Mouse (Mus musculus) liver, postnatal 0 days (tissue): ENCODE results near the gene Tex38. TPM values are rescaled to one million over a fixed set of nuclear protein-coding genes. Genes with fewer than 3 reads are reported as not detected.

Experiments used
- ATAC-seq: fragments of 200-750 bp; cut with Nextera tagmentation; 2 replicates; pipeline ENCODE4 v1.8.0; 2017; ENCODE audit warnings: mild to moderate bottlenecking, moderate library complexity
- DNase-seq: peaks from one replicate; pipeline ENCODE4 v3.0.0-alpha.2; 2016
- H3K27ac ChIP-seq: fragments of 300-500 bp; sonication (generic); 2 replicates; pipeline ENCODE4 v1.5.1; 2014; ENCODE audit warnings: antibody characterized with exemption, moderate library complexity, mild to moderate bottlenecking, low read depth
- H3K27me3 ChIP-seq: fragments of 300-500 bp; sonication (generic); 2 replicates; pipeline ENCODE4 v1.6.1; 2014; ENCODE audit warnings: low read length, control low read depth, mixed read lengths; ENCODE audit not compliant: insufficient read depth
- H3K36me3 ChIP-seq: fragments of 300-500 bp; sonication (generic); replicated peaks from 2 replicates; pipeline ENCODE4 v1.6.1; 2014; ENCODE audit warnings: mild to moderate bottlenecking, control low read depth, low read length, moderate library complexity, mixed read lengths; ENCODE audit not compliant: insufficient read depth
- H3K4me1 ChIP-seq: fragments of 300-500 bp; sonication (generic); 2 replicates; pipeline ENCODE4 v1.6.1; 2014; ENCODE audit warnings: antibody characterized with exemption, mild to moderate bottlenecking, control low read depth; ENCODE audit not compliant: insufficient read depth
- H3K4me2 ChIP-seq: fragments of 300-500 bp; sonication (generic); 2 replicates; pipeline ENCODE4 v1.6.1; 2014; ENCODE audit warnings: low read depth, mild to moderate bottlenecking, low read length, moderate library complexity, mixed read lengths
- H3K4me3 ChIP-seq: fragments of 300-500 bp; sonication (generic); 2 replicates; pipeline ENCODE4 v1.5.1; 2014; ENCODE audit warnings: low read depth, low read length
- H3K9ac ChIP-seq: fragments of 300-500 bp; sonication (generic); replicated peaks from 2 replicates; pipeline ENCODE4 v1.6.1; 2014; ENCODE audit warnings: mild to moderate bottlenecking, moderate library complexity
- H3K9me3 ChIP-seq: fragments of 300-500 bp; sonication (generic); 2 replicates; pipeline ENCODE4 v1.6.1; 2016; ENCODE audit warnings: mild to moderate bottlenecking, control low read depth, low read length, mixed read lengths
- CTCF ChIP-seq: sonication (generic); IDR thresholded peaks from 2 replicates; pipeline ENCODE4 v1.5.1; 2016; ENCODE audit warnings: antibody characterized with exemption, low read depth
- EP300 ChIP-seq: IDR thresholded peaks from 2 replicates; pipeline ENCODE4 v1.6.1; 2016; ENCODE audit warnings: antibody characterized with exemption, low read depth, mild to moderate bottlenecking
- WGBS: fragments of 180-500 bp; shearing (Covaris S2); extraction: QIAGEN DNeasy Blood & Tissue Kit; methylation state at CpG from one replicate; pipeline ENCODE4 v1.1.7; 2014; ENCODE audit not compliant: insufficient replicate concordance; 5-methylcytosine and 5-hydroxymethylcytosine counted together
- polyA plus RNA-seq: library from polyadenylated mRNA; unstranded; fragments of >200 nt; fragmentation: Nextera tagmentation; extraction: Ambion mirVana; gene quantifications from 2 replicates; pipeline ENCODE4 v1.2.1, GENCODE M21; 2015

The Tex38 gene
- polyA plus RNA-seq, 1 experiment from 2014 or later, result 0.22 TPM

DNA sequence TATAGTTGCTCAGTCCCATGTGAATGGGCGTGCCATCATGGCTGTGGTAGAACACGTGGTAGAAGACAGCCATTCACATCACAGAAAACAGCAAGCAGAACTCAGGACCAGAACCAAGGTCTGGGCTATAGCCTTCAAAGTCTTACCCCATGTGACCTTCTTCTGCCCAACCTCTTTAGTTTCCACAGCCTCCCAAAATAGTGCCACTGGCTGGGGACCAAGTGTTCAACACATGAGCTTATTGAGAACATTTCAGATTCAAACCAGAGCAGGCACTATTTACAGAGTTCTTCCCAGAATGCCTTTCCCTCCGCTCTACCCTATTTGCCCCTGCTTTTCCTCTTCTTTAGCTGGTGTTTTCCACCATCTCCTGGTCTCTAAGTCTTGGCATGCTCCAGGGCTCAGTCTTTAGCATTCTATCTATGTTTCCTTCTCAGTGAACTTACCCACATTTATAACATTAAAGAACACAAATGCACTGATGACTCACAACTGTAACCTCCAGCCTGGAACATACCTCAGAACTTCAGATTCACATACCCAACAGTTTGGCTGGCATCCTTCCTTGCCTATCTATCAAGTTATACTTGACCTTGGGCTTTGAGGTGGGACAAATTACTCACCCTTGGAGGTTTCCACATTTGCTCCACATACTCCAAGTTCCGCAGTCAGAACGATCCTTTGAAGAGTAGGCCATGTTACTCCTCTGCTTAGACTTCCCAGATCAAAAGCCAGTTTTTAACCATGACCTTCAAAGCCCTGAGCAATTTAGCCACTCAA is 1.4 kb upstream of the Tex38 start:
- no peaks in the 10 kb centered on the region for H3K27me3 ChIP-seq
- peaks cover 11% of the 10 kb centered on the region for H3K4me1 ChIP-seq
- H3K27ac ChIP-seq, result no peak overlapping the region
- no peaks in the 10 kb centered on the region for H3K36me3 ChIP-seq
- no peak for ATAC-seq
- H3K9me3 ChIP-seq, result no peaks in the 10 kb centered on the region
- no peak for DNase-seq
- no peak for TF ChIP-seq CTCF
- no peak for TF ChIP-seq EP300
- WGBS, result 79% methylated on average over 5 of the region's 5 CpGs
- no peak overlapping the region for H3K9ac ChIP-seq
- H3K4me3 ChIP-seq, result no peak overlapping the region
- no peak overlapping the region for H3K4me2 ChIP-seq

DNA sequence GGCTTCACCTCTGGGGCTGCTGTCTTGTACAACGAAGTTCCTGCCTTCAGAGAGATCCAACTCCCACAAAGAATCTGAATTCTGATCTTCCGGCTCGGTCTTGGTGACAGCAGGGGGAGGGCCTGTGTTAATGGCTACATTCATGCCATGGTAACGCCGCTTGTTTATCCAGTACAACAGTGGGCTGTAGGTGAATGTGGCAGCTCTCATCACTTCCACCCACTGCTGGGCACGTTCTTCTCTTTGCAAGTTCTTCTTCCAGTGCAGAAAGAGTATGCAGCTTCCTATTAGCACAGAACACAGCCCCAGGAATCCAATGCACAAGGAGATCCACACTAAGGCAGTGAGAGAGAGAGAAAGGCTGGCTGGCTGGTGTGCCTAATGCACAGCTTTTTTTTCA is 549 bp downstream of the Tex38 start:
- Histone ChIP-seq H3K4me1 (peaks cover 3% of the 10 kb centered on the region; the same call in 1 of the 2 replicates), H3K9me3 (no peaks in the 10 kb centered on the region), H3K36me3 (0 out of 2 replicates have a peak, but pooled peaks cover 4% of the 10 kb centered on the region), H3K4me3 (no peak overlapping the region), H3K27ac (no peak overlapping the region), H3K9ac (no peak overlapping the region), H3K4me2 (no peak overlapping the region), H3K27me3 (no peaks in the 10 kb centered on the region)
- 52% methylated on average over 6 of the region's 6 CpGs for WGBS
- no peak for ATAC-seq
- no peak for DNase-seq
- no peak for TF ChIP-seq CTCF
- no peak for TF ChIP-seq EP300

- Histone ChIP-seq H3K9ac (no peak overlapping the region), H3K27ac (no peak overlapping the region), H3K27me3 (no peaks in the 10 kb centered on the region), H3K9me3 (no peaks in the 10 kb centered on the region), H3K36me3 (peaks cover 16% of the 10 kb centered on the region), H3K4me3 (no peak overlapping the region), H3K4me2 (no peak overlapping the region), H3K4me1 (no peaks in the 10 kb centered on the region)
- TF ChIP-seq CTCF (no peak), EP300 (no peak)
- WGBS, result 84% methylated on average over 2 of the region's 2 CpGs
- DNase-seq, result no peak
- ATAC-seq, result no peak
Measured at GRCm38 (mm10) chr4:115777627-115778026, 3.2 kb downstream of the Tex38 start.

DNA sequence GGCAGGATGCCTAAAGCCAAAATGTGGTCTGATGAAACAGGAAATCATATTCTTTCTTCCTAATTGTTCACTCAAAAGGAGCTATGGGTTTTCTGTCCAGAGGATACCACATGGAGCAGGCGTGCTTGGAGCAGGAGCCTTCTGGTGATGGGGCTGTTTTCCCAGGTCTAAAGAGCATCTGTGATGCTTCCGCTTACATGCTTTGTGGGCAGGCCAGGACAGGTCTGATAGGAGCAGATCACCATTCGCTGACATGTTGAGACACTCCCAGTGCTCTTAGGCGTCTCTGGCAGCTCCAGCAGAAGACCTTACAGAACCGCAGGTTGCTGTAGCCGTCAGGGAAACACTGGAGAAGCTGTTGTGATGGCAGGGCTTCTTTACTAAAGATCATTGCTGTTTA is 5.8 kb downstream of the Tex38 start:
- H3K9ac ChIP-seq, result no peak overlapping the region
- H3K4me3 ChIP-seq, result no peak overlapping the region
- WGBS, result 75% methylated on average over 6 of the region's 6 CpGs
- TF ChIP-seq EP300 (no peak), CTCF (no peak)
- ATAC-seq, result no peak
- H3K36me3 ChIP-seq, result peaks cover 20% of the 10 kb centered on the region
- H3K27ac ChIP-seq, result no peak overlapping the region
- no peaks in the 10 kb centered on the region for H3K27me3 ChIP-seq
- H3K9me3 ChIP-seq, result no peaks in the 10 kb centered on the region
- no peak for DNase-seq
- H3K4me2 ChIP-seq, result no peak overlapping the region
- no peaks in the 10 kb centered on the region for H3K4me1 ChIP-seq

DNA sequence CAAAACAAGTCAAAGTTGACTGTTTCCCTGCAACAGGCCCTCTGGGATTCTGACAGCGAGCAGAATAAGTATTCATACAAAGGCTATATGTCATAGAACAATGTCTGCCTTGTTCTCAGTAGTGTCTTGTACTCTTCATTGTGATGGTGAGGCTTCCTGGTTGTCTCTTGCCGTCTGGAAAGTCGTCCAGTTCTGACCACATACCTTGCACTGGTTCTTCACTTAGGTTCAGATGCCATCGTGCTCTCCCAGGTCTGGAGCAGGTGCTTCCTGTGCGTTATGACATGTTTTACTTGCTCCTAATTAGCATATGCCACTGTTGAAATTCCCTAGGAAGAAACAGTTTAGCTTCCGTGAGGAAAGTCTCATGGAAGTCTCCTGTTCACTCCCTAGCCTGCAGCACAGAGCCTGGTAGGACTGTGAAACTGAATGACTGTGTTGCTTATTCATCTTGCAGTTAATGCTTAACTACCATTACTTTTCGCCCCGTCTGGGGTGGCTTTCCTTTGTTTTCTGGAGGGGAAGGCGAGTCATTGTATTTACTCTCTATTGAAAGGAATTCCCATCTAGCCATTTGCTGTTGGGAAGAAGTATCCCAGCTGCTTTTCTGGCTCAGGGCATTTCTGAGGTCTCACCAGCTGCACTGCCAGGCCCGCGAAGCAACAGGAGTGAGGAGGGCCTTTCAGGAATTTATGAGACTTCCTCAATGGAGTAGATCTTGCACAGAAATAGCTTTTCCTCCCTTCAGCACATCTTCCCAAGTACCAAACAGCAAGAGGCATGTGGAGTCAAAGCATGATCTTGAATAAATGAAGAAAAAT is 13.0 kb downstream of the Tex38 start:
- H3K27ac ChIP-seq, result no peak overlapping the region
- H3K4me3 ChIP-seq, result no peak overlapping the region
- no peaks in the 10 kb centered on the region for H3K9me3 ChIP-seq
- DNase-seq (no peak), ATAC-seq (no peak)
- H3K36me3 ChIP-seq, result peaks cover 34% of the 10 kb centered on the region
- no peak for TF ChIP-seq EP300
- TF ChIP-seq CTCF, result no peak
- no peaks in the 10 kb centered on the region for H3K27me3 ChIP-seq
- 67% methylated on average over 11 of the region's 11 CpGs for WGBS
- no peak overlapping the region for H3K4me2 ChIP-seq
- no peaks in the 10 kb centered on the region for H3K4me1 ChIP-seq
- H3K9ac ChIP-seq, result no peak overlapping the region

GRCm38 (mm10) chr4:115764581-115764980 is 16.2 kb downstream of the Tex38 start:
- Histone ChIP-seq H3K9me3 (no peaks in the 10 kb centered on the region), H3K4me1 (no peaks in the 10 kb centered on the region), H3K4me3 (no peak overlapping the region), H3K27me3 (no peaks in the 10 kb centered on the region), H3K36me3 (peaks cover 47% of the 10 kb centered on the region), H3K4me2 (no peak overlapping the region), H3K9ac (no peak overlapping the region), H3K27ac (no peak overlapping the region)
- WGBS, result 96% methylated on average over 11 of the region's 11 CpGs
- no peak for TF ChIP-seq CTCF
- TF ChIP-seq EP300, result no peak
- ATAC-seq, result no peak
- no peak for DNase-seq
